Comparison of ENCODE assay signal across 24 mouse cellular contexts in genomic region chr13:97080615-97081014, GRCm38 (mm10). TPM values are rescaled to one million over a fixed set of nuclear protein-coding genes. Genes with fewer than 3 reads are reported as not detected.
"Had no signal": no experiment of that assay in that cellular context is flagged by ENCODE, and none has a peak within 500 bp of the region (broad histone marks: within the 10 kb centered on the region; RNA-seq: fewer than 3 reads in every experiment).

No protein-coding gene starts in this region.

- DNase-seq: liver, postnatal 0 days; lung, adult 2 months; lung, postnatal 14 days; lung, postnatal 36 days; right cerebral cortex, postnatal 14 days; thymus, adult 2 months; thymus, postnatal 25 days; thymus, postnatal 4 days had no signal

- ATAC-seq: liver, postnatal 0 days; lung, postnatal 0 days; midbrain, embryonic 13.5 days; midbrain, embryonic 15.5 days had no signal

RNA-seq across cellular contexts. Expression of gene Fam169a, which starts 13.5 kb away (rescaled TPM):
- polyA plus RNA-seq: lung, adult 2 months; spleen, adult 2 months had no signal

RNA-seq across cellular contexts. Expression of gene Gm6169, which starts 18.4 kb away (rescaled TPM):
- total RNA-seq: midbrain, postnatal 0 days had no signal

RNA-seq across cellular contexts. Expression of gene 1700029F12Rik, which starts 46.5 kb away (rescaled TPM):
- total RNA-seq: megakaryocyte progenitor cell, adult 5-6 weeks; midbrain, postnatal 0 days; monocyte, adult 5-6 weeks; neutrophil, adult 5-6 weeks had no signal
- polyA plus RNA-seq: liver, embryonic 15.5 days; liver, postnatal 0 days; lung, adult 2 months; lung, embryonic 15.5 days; lung, postnatal 0 days; macrophage; midbrain, embryonic 11.5 days; midbrain, embryonic 13.5 days; midbrain, embryonic 15.5 days; midbrain, postnatal 0 days; neural tube, embryonic 12.5 days; neural tube, embryonic 14.5 days; stomach, embryonic 15.5 days; stomach, postnatal 0 days had no signal
